Mouse (Mus musculus) adrenal gland, postnatal 25 days (tissue): ENCODE results near the gene Tmem132a. TPM values are rescaled to one million over a fixed set of nuclear protein-coding genes. Genes with fewer than 3 reads are reported as not detected.
A peak's percentile ranks its signal among the peaks of the same experiment; 100 is the strongest.

ENCODE experiments used
- DNase-seq: peaks from one replicate; pipeline ENCODE4 v3.0.0; 2021; ENCODE audit warnings: mixed read lengths
- long read RNA-seq: library from polyadenylated mRNA; stranded (forward); transcript quantifications from one replicate; pipeline ENCODE4 v2.0.0, GENCODE M21; 2021
- total RNA-seq: library from RNA; stranded (reverse); gene quantifications from 2 replicates; pipeline ENCODE4 v1.2.3, GENCODE M21; 2021

Tmem132a gene
- 30.5 and 32.8 TPM in 2 replicates for total RNA-seq
- long read RNA-seq, transcript Tmem132a-201 (11 exons, 3,657 nt): major isoform, 10 of 51 reads
- long read RNA-seq, partial matches to known transcripts: 32 of 51 reads
- long read RNA-seq, other reads (novel, unspliced or antisense): 9 of 51 reads

DNA sequence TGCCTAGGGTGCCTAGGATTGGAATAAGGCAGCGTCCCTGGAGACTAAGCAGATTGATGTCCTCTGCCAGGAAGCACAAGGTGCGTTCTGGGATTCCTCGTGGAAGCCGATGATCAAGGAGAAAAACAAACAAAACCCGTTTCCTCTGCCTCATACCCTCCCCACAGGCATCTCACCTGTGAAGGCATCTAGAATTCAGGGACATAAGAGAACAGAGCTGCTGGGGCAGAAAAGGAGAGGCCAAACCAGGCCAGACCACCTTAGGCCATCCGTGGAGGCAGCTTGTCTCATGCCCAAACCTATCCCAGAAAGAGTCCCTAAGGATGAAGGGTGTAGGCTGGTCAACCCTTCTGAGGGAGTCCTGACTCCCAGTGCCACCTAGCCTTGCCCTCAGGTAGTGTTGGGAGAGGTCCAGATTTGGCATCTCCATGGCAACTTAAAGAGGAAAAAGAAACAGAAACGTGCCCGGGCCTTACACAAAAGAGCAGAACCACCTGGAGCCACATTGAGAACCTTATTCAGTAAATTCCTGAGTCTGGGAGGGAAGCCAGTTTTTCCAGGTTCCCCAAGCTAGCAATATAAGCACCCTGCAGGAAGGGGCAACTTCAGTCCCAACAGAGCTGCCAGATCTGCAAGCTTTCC is at the start of gene Tmem132a:
Gene Tmem132a (minus strand): TSS at position 55 of the 642 bp plus-strand sequence.
- no peak for DNase-seq

DNA sequence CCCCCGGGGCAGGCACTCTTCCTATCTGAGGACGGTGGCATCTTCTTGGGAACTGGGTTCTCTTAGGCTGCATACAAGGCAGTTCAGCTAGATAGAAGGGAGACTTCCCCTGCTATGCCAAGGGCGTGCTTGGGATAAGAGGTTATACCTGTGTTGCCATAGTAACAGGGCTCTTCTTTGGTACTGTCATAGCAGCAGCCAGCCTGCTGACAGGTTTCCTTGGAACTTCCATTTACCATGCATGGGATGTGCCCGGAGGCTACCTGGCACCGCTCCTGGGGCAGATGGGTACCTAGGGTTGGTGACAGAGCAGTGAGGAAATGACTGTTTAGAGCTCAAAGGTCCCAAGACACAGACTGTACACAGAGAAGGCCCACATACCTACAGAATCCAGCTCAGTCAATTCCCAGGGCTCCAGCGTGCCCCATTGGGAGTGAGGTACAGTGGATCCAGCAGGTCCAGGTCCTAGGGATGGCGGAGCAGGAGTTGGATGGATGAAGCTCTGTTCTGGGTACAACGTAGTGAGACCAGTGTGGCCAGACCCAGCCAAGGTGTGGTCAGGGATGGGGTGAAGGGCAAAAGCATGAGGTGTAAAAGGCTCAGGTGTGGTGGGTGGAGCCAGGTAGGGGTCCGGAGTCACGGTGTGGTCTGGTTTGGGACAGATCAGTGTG is 48.7 kb upstream of the Tmem132a start:
- DNase-seq: no peak

DNA sequence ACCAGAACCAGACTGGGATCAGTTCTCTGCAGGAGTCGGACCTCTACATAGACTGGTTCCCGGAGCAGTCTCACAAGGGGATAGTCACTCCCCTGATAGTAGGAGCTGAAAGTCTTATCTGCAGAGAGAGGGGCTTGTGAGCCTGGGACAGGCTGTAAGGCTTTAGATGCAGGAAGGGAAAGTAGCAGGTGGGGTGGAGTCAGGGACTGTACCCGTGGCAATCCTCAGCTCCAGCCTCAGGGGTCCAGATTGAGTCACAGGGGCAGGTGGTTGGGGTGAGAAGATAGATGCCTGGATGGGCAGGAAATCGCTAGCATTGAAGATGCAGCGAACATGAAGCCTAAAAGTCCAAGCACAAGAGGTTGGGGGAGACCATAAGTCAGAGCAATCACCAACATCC is 46.8 kb upstream of the Tmem132a start:
- DNase-seq: no peak

DNA sequence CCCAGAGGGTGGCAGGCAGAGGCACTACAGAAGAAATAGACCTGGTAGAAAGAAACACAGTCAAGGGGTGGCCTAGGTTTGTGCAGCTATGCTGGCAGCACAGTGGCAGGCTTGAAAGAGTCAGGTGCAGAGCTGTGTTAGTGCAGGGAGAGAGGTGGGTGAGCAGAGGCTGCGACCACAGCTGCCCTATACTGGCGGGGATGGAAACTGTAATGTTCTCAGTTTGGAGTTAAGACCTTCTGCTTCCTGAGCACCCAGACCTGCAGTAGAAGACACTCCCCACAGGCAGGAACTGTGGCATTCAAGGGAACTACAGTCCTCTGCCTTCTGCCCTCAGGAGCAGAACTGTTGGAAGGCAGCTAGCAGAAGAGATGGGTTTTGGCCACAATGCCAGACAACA is 45.1 kb upstream of the Tmem132a start:
- DNase-seq: no peak

DNA sequence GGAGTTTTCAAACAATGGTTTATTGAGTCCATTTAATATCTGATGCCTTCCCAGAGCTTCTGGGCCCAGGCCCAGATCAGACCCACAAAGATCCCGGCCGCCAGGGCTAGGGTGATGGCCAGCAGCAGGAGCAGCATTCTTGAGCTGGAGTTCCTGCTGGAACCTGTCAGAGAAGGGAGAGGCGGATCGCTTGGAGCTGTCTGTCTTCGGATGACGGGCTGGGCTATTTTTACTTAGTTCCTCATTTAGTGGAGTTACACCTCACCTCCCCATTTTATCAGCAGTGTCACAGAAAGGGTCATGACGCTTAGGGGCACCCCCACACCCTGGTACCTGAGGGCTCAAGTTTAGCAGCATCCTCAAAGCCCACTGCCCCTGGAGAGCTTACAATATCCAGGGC is 44.6 kb upstream of the Tmem132a start:
- no peak for DNase-seq

DNA sequence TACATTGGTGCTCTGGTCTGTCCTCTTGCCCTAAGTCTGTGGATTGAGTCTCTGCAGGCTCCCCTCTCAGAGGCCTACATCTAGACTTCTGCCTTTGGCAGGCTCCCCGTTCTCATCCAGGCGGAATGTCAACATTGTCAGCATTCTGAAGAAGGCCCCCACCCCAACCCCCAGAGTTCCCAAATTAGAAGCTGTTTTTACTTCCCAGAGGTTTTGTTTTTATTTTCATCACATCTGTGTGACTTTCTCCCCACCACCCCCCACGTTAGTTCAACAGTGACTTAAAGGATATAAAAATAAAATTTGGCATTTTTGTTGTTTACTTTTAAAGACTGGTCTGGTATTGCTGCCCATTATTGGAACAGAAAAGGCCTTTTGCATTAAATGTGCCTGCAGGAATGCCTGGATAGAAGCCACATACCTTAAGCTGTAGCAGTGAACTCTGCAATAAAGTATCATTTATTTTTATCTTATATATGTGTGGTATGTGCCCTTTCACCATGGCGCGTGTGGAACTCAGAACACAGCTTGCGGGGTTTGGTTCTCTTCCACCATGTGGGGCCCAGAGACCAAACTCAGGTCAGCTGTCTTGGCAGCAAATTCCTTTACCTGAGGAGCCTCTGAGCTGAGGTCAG is 39.5 kb upstream of the Tmem132a start:
- no peak for DNase-seq

DNA sequence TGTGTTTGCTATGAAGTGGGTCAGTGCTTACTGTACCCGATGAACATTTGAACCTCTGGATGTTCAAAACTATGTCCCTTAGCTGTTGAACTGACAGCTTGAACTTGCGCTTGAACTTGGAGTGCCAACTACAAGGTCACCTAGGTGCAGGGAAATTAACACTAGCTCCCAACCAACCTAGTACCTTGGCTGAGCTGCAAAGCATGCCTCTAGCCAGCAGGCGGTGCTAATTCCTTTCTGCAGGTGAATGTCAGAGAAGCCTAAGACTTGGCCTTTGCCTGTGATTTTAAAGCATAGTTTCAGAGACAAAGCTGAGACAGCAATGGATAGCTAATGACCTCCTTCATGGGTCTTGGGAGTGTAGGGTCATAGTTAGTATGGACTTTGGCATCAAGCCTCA is 38.2 kb upstream of the Tmem132a start:
- DNase-seq: peak; percentile 53

DNA sequence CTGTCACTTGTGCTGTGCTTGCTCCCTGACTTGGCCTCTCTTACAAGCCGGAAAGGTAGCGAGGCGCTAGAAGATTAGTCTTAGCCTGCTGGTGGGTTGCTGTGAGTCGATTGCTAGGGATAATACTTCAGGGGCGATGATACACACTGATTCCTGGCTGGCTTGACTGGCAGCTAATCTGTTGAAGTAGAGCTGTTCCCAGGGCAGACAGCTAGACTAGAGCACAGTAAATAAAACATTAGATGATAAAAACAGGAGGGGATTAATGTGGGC is 35.9 kb upstream of the Tmem132a start:
- no peak for DNase-seq

DNA sequence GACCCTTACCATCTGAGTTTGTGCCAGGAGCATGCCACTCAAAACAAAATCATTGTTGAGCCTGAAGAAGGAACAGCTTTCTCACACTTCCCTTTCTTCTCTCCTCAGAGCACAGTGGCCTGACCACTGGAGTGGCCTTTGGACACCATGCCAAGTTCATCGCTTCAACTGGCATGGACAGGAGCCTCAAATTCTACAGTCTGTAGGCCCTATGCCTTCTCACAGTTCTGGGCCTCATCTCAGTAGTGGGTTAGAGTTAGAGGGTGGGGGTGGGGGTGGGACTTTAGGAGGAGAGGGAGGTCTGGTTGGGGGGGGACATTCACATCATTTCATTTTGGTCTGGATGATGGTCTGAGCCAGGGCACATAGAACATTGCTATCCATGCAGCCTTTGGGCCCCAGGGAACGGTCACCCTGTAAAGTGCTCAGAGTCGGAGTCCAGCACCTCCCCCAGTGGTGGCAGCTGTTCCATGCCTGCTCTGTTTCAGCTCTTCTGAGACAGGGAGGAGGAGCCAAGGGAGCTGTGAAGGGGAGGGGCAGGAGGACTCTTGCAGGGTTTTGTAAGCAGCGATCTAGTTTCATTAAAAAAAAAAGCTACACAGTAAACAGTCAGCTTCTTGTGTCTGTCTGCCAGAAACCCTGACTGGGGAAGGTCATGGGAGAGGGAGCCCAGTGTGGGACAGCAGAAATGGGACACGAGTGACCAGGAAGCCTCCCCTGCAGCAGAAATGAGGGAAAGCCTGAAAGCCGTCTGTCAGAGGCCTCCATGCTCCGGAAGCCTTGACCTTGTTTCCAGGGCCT is 35.4 kb upstream of the Tmem132a start:
- DNase-seq: peak; percentile 70

DNA sequence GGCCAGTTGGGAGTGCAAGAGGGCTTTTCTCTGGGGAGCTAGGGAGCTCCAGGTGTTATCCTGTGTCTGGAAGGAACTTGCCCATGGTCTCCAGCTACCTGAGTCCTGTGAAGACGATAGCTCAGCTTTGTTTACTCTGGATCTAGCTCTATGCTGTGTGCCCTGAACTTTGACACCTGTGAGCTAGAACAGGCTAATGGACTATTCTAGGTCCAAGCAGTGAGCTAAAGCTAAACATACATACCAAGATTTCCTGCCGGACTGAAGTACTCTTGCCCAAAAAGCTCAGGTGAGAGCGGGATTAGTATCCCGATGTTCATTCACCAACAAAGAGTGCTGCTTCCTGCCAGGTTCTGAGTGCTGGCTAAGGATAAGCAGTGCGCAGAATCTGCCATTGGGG is 34.8 kb upstream of the Tmem132a start:
- no peak for DNase-seq

DNA sequence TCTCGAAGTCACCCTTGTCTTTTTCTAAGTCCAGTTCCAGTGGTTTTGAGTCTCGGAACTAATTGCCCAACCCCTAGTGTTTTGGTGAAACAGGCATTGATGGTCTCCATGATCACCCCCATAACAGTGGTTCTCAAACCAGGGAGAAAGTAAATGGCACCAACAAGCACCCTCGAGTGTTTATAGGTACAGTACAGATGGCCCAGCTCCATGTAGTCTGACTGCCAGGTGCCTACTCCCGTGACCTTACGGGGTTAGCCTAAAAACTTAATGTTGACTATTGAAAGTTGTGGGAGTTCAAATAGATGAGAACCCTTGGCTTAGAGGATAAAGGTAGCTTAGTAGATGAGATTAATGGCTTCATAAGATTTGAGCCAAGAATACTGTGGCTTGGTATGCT is 31.3 kb upstream of the Tmem132a start:
- DNase-seq: no peak

DNA sequence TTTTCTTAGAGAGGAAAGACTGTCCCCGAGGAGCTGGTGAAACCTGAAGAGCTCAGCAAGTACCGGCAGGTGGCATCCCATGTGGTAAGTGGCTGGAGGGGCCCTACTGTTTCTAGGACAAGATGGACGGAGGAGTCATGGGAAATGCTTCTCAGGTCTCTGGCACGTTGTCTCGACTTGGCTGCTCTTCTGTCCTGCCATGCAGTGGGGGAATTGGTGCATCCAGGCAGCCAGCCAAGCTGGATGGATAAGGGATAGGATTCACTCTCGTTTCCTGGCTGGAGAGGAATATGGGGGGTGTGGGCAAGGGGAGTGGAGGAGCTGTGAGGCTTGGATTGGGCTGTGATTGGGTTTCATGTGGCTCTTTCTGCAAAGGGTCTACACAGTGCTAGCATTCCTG is 30.6 kb upstream of the Tmem132a start:
- DNase-seq: no peak

DNA sequence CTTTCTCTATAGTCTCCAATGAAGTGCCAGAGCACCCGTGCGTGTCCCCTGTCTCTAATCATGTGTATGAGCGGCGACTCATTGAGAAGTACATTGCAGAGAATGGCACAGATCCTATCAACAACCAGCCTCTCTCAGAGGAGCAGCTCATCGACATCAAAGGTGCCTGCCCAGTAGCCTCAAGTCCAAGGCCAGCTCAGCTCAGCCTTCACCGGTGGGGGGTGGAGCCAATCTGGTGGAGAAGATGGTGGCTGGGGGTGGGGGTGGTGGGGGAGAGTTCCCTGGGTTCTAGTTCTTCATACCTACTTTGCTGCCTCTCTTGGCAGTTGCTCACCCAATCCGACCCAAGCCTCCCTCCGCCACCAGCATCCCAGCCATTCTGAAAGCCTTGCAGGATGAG is 27.8 kb upstream of the Tmem132a start:
- DNase-seq: no peak

DNA sequence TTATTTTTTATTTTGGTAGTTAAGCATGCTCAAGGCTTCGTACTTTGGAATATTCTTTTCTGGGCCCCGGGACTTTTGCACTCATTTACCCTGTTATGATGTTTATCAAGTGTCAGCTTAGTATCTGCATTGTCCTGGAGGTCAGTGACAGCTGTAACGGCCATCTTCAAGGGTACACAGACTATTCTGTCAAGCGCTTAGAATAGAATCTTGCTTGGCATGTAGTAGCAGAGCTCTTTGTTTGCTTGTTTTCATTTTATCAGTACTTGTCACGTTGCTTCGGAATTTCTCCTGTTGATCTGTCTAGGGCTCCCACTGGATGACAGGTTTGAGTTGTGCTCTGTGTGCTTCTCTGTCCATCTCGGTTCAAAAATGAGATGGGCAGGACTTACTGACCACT is 27.1 kb upstream of the Tmem132a start:
- no peak for DNase-seq

DNA sequence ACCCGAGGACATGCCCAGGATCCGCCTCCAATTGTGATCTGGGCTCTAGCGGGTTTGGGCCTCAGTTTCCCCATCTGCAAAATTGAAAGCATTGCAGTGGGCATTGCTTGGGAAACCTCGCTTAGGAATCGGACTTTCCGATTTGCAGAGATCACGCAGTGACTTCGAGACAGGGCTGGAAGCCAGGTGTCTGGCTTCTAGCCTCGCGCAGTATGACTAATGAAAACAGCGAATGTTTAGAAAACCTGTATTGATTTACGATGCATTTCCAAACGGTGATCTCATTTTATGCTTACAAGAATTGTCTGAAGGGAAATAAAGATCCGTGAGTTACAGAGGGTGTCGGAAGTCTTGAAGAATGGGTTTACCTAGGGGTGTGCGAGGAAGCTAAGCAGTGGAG is 26.0 kb upstream of the Tmem132a start:
- peak; percentile 29 for DNase-seq

DNA sequence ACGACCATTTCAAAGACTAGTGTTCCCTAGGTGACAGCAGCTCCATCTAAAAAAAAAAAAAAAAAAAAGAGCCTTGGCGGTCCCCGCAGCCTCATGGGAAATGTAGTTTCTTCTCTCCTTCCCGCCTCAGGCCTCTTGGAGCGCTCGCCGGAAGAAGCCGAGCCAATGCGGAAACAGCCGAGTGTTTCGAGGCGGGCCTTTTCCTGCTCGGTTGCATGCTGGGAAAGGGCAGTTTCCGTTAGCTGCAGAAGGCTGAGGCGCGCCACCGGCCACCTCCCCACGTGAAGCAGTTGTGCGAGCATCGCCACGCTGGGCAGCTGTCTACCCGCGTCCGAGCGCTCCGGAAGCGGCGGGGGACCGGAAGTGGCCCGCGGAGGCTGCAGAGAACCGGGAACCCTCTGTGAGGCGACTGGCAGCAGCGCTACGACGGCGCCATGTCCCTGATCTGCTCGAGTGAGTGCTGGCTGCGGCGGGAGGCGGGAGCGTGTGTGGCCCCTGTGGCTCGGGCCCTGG is 25.3 kb upstream of the Tmem132a start, which contains the start of gene Prpf19:
Gene Prpf19 (plus strand): TSS at position 216 of the 513 bp plus-strand sequence.
- DNase-seq: peak; percentile 96

DNA sequence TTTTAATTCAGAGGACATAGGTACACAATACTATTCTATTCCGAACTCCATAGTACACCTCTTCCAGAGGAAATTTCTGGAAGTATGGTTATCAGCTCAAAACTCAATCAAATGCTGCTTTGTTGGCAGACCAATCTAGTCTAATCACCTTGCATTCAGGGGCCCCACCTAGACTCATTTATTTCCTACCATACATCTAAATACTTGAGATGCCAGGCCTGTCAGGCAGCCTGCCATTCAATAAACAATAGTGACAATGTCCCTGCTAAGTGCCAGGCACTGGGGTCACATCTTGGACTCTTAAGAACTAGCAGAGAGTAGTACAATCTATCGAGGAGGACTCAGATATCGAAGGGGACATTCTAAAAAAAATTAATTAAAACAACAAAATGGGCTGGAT is 22.5 kb upstream of the Tmem132a start:
- DNase-seq: no peak

DNA sequence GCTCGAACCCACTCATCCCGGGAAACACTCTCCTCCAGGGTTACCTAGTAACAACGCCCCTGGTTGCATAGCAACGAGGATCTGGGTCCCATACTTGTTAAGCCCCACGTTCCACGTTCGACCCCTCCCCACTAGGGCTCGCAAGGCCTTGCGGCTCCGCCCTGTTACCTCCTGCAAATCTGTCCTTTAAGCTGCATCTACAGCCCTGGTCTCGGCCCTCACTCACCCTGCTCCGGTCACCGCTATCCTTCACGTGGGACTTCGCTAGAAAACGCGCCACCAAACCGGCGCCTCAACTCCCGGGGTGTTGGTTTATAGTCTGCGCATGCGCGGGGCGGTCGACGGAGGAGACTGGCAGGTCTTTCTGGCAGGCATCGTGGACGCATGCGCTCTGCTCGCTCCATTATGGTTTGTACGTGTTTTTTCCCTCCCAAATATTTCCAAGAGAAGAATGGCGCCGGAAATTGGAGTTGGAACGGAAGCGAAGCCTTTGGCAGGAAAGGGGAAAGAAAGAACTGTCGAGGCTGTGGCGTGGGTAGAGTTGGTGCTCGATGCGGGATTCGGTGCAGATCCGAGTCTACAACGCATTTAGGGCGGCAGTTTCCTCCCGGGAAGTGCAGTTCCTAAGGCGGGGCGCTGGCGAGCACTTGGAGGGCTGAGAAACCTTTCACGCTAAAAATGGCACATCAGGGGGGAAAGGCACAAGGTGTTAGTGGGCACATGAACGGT is 11.8 kb upstream of the Tmem132a start, which contains the start of gene Tmem109:
Gene Tmem109 (minus strand): TSS at position 576 of the 729 bp plus-strand sequence.
- peak; percentile 94 for DNase-seq

DNA sequence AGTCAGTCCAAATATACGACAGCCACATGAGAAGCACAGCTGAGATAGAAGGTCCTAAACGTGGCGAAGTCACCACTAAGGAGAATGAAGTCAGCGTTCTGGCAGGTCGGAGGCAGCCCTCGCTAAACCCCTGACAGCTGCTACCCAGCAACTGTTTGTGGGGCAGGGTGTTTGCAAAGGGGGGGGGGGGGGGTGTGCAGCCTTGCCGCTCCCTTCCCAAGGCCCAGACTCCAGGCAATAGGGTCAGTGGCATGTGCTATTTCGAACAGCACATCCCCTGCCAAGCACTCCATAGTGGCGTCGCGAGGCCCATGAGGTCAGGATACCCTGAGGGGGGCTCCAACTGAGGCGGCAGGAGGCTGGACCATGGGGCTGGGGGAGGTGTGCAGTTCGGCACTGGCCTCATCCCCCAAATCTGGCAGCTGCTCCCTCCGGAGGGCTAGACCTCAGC is 11.3 kb upstream of the Tmem132a start:
- no peak for DNase-seq

DNA sequence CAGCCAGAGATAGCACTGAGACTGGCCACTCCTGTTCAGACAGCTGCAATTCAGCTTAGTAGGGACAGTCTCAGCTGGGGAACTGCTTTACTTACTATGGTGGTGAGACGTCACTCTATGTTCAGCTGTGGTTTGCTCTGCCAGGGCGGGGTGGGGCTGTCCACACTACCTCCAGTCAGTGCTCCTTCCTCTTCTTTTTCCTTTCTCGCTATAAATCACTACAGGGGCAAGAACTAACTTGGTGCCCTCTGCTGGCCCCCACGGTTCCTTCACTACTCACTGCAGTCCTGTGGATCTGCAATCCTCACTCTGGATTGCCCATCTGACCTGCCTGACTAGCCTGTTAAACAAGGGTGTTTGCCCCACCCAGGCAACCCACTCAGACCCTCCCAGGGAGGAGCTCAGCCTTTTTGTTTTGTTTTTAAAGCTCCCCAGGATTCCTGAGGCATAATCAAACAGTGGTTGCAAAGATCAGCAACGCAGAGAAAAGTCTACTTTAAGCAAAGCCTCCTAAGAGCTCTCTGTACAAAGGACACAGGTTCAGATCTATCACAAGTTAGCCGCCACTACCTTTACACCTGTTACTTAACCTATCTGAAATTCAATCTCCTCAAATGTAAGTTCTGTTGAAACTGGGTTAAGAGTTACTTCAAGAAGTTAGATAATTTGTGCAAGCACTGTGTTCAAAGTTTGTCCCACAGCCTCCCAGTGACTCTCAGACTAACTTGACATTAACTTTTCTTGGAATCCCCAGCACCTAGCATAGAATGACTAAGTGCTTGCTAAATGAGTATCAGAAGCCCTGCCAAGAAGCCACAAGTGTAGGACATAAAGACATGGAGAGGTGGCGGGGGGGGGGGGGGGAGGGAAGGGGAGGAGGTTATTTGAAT is 10.6 kb upstream of the Tmem132a start:
- DNase-seq: no peak
